Mouse (Mus musculus): ENCODE measurements around the gene Acaa1b. TPM values are rescaled to one million over a fixed set of nuclear protein-coding genes. Genes with fewer than 3 reads are reported as not detected.

Gene Acaa1b
- total RNA-seq, 1 experiment: 3.0 TPM

- no peak within 1 kb of the TSS for H3K9ac ChIP-seq (ENCODE audit: insufficient read depth, low read depth, low read length, poor library complexity, severe bottlenecking)
- no peak within 1 kb of the TSS for H3K4me3 ChIP-seq (ENCODE audit: insufficient read depth in 1 of 2, low read depth in 1 of 2, low read length in 2 of 2, poor library complexity in 1 of 2, severe bottlenecking in 1 of 2)
- no peaks in the 10 kb centered on the region for H3K9me3 ChIP-seq (ENCODE audit: control insufficient read depth, insufficient read depth, low read depth, low read length)
- TF ChIP-seq HCFC1 (IDR thresholded peaks at IDR 0.05; ENCODE audit: borderline replicate concordance, insufficient read depth, low read length) (no peak), ZNF384 (IDR thresholded peaks at IDR 0.05; ENCODE audit: low read depth, low read length) (no peak)
- H3K4me1 ChIP-seq (ENCODE audit: control insufficient read depth in 2 of 2, insufficient read depth in 2 of 2, low read length in 2 of 2, poor library complexity in 1 of 2): no peaks in the 10 kb centered on the region
- no peaks in the 10 kb centered on the region for H3K36me3 ChIP-seq (ENCODE audit: control insufficient read depth, insufficient read depth, low read length, poor library complexity, severe bottlenecking)
- DNase-seq (ENCODE audit: low read depth, low spot score): no peak
- in situ Hi-C loops (cut with MboI; ENCODE audit: low sequenced_read_pairs in 2 of 2, unreplicated experiment in 2 of 2): no loop called here
- H3K27ac ChIP-seq (ENCODE audit: insufficient read depth, low read depth, low read length, poor library complexity, severe bottlenecking): no peak within 1 kb of the TSS
Measured at GRCm38 (mm10) chr9:119158861-119159260, 2.0 kb upstream of the Acaa1b start, which contains the start of gene Gm47289. Gm47289 (plus strand) TSS chr9:119159161.

DNA sequence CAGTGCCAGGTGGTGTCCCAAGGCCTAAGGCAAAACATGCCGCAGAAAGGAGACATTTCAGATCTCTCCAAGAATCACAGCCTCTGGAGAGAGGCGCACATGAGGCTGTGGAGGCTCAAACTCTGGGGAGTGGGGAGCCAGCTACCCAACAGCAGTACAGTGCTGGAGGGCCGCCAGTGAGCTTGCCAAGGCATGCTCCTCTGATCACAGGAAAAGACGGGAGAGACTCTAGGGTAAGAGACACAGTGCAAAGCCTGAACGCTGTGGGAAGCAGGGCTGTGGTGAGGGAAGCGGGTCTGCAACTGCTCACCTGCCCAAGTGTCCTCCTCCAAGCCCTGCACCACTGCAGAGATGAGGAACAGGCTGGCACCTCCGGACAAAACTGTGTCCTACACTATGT is 1.1 kb downstream of the Acaa1b start:
- in situ Hi-C loops (cut with MboI; ENCODE audit: low sequenced_read_pairs in 2 of 2, unreplicated experiment in 2 of 2): no loop called here
- TF ChIP-seq CHD2 (IDR thresholded peaks at IDR 0.05; ENCODE audit: low read depth, low read length): no peak
- no peak for TF ChIP-seq ZC3H11A (IDR thresholded peaks at IDR 0.05; ENCODE audit: borderline replicate concordance, low read depth, low read length)
- TF ChIP-seq HCFC1 (IDR thresholded peaks at IDR 0.05; ENCODE audit: borderline replicate concordance, insufficient read depth, low read length): no peak
- no peak for TF ChIP-seq MAFK (IDR thresholded peaks at IDR 0.05; ENCODE audit: insufficient read depth, low read depth, low read length)
- H3K36me3 ChIP-seq (ENCODE audit: control insufficient read depth, insufficient read depth, low read length, poor library complexity, severe bottlenecking): no peaks in the 10 kb centered on the region
- H3K4me3 ChIP-seq (ENCODE audit: insufficient read depth in 1 of 2, low read depth in 1 of 2, low read length in 2 of 2, poor library complexity in 1 of 2, severe bottlenecking in 1 of 2): no peak overlapping the region
- DNase-seq (ENCODE audit: low read depth, low spot score): no peak
- H3K27ac ChIP-seq (ENCODE audit: insufficient read depth, low read depth, low read length, poor library complexity, severe bottlenecking): no peak overlapping the region
- H3K9ac ChIP-seq (ENCODE audit: insufficient read depth, low read depth, low read length, poor library complexity, severe bottlenecking): 0 out of 2 replicates have a peak overlapping the region, but pooled peaks have one; percentile 1
- H3K9me3 ChIP-seq (ENCODE audit: control insufficient read depth, insufficient read depth, low read depth, low read length): no peaks in the 10 kb centered on the region
- no peaks in the 10 kb centered on the region for H3K4me1 ChIP-seq (ENCODE audit: control insufficient read depth in 2 of 2, insufficient read depth in 2 of 2, low read length in 2 of 2, poor library complexity in 1 of 2)

DNA sequence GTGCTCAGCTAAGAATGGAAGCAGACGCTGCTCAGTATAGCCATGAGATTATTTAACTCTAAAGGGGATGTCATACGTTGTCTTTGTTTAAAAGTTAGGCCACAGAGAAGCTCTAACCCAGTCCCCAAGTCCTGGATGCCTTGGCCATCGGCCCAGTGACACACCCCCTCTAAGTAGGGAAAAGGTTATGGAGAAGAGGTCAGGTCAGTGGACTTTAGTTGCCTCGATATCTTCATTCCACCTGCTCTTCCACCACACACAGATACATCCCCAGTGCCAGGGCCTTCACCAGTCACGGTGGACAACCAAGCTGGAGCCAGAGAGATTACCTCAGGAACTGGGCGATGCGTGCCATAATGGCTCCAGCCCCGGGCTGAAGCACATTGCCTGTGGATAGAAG is 1.5 kb downstream of the Acaa1b start:
- in situ Hi-C loops (cut with MboI; ENCODE audit: low sequenced_read_pairs in 2 of 2, unreplicated experiment in 2 of 2): no loop called here
- Histone ChIP-seq H3K9me3 (ENCODE audit: control insufficient read depth, insufficient read depth, low read depth, low read length) (no peaks in the 10 kb centered on the region), H3K27ac (ENCODE audit: insufficient read depth, low read depth, low read length, poor library complexity, severe bottlenecking) (no peak overlapping the region), H3K4me3 (ENCODE audit: insufficient read depth in 1 of 2, low read depth in 1 of 2, low read length in 2 of 2, poor library complexity in 1 of 2, severe bottlenecking in 1 of 2) (no peak overlapping the region), H3K9ac (ENCODE audit: insufficient read depth, low read depth, low read length, poor library complexity, severe bottlenecking) (no peak overlapping the region), H3K36me3 (ENCODE audit: control insufficient read depth, insufficient read depth, low read length, poor library complexity, severe bottlenecking) (no peaks in the 10 kb centered on the region), H3K4me1 (ENCODE audit: control insufficient read depth in 2 of 2, insufficient read depth in 2 of 2, low read length in 2 of 2, poor library complexity in 1 of 2) (peaks cover 0 to 3% of the 10 kb centered on the region in 2 experiments; a peak in 1 of 4 replicates)
- TF ChIP-seq MAFK (IDR thresholded peaks at IDR 0.05; ENCODE audit: insufficient read depth, low read depth, low read length) (no peak), ZC3H11A (IDR thresholded peaks at IDR 0.05; ENCODE audit: borderline replicate concordance, low read depth, low read length) (no peak), HCFC1 (IDR thresholded peaks at IDR 0.05; ENCODE audit: borderline replicate concordance, insufficient read depth, low read length) (no peak), ZNF384 (IDR thresholded peaks at IDR 0.05; ENCODE audit: low read depth, low read length) (no peak), CHD2 (IDR thresholded peaks at IDR 0.05; ENCODE audit: low read depth, low read length) (no peak)
- no peak for DNase-seq (ENCODE audit: low read depth, low spot score)

- Histone ChIP-seq H3K27ac (ENCODE audit: insufficient read depth, low read depth, low read length, poor library complexity, severe bottlenecking) (no peak overlapping the region), H3K4me3 (ENCODE audit: insufficient read depth in 1 of 2, low read depth in 1 of 2, low read length in 2 of 2, poor library complexity in 1 of 2, severe bottlenecking in 1 of 2) (no peak overlapping the region), H3K9me3 (ENCODE audit: control insufficient read depth, insufficient read depth, low read depth, low read length) (no peaks in the 10 kb centered on the region), H3K36me3 (ENCODE audit: control insufficient read depth, insufficient read depth, low read length, poor library complexity, severe bottlenecking) (no peaks in the 10 kb centered on the region), H3K4me1 (ENCODE audit: control insufficient read depth in 2 of 2, insufficient read depth in 2 of 2, low read length in 2 of 2, poor library complexity in 1 of 2) (peaks cover 0 to 3% of the 10 kb centered on the region in 2 experiments; a peak in 1 of 4 replicates), H3K9ac (ENCODE audit: insufficient read depth, low read depth, low read length, poor library complexity, severe bottlenecking) (no peak overlapping the region)
- no peak for DNase-seq (ENCODE audit: low read depth, low spot score)
- in situ Hi-C loops (cut with MboI; ENCODE audit: low sequenced_read_pairs in 2 of 2, unreplicated experiment in 2 of 2): no loop called here
- TF ChIP-seq CHD2 (IDR thresholded peaks at IDR 0.05; ENCODE audit: low read depth, low read length) (no peak), HCFC1 (IDR thresholded peaks at IDR 0.05; ENCODE audit: borderline replicate concordance, insufficient read depth, low read length) (no peak)
Measured at GRCm38 (mm10) chr9:119151751-119152150, 5.1 kb downstream of the Acaa1b start.

- no peaks in the 10 kb centered on the region for H3K36me3 ChIP-seq (ENCODE audit: control insufficient read depth, insufficient read depth, low read length, poor library complexity, severe bottlenecking)
- in situ Hi-C loops (cut with MboI; ENCODE audit: low sequenced_read_pairs in 2 of 2, unreplicated experiment in 2 of 2): no loop called here
- no peak overlapping the region for H3K9ac ChIP-seq (ENCODE audit: insufficient read depth, low read depth, low read length, poor library complexity, severe bottlenecking)
- no peak overlapping the region for H3K27ac ChIP-seq (ENCODE audit: insufficient read depth, low read depth, low read length, poor library complexity, severe bottlenecking)
- DNase-seq (ENCODE audit: low read depth, low spot score): peak; percentile 62
- no peaks in the 10 kb centered on the region for H3K9me3 ChIP-seq (ENCODE audit: control insufficient read depth, insufficient read depth, low read depth, low read length)
- TF ChIP-seq ZC3H11A (IDR thresholded peaks at IDR 0.05; ENCODE audit: borderline replicate concordance, low read depth, low read length): no peak; the same call in 1 of the 2 replicates
- TF ChIP-seq HCFC1 (IDR thresholded peaks at IDR 0.05; ENCODE audit: borderline replicate concordance, insufficient read depth, low read length): no peak
- TF ChIP-seq ZNF384 (IDR thresholded peaks at IDR 0.05; ENCODE audit: low read depth, low read length): no peak
- TF ChIP-seq MAFK (IDR thresholded peaks at IDR 0.05; ENCODE audit: insufficient read depth, low read depth, low read length): no peak
- TF ChIP-seq CHD2 (IDR thresholded peaks at IDR 0.05; ENCODE audit: low read depth, low read length): no peak
- peaks cover 0 to 5% of the 10 kb centered on the region in 2 experiments; a peak in 1 of 4 replicates for H3K4me1 ChIP-seq (ENCODE audit: control insufficient read depth in 2 of 2, insufficient read depth in 2 of 2, low read length in 2 of 2, poor library complexity in 1 of 2)
- no peak overlapping the region for H3K4me3 ChIP-seq (ENCODE audit: insufficient read depth in 1 of 2, low read depth in 1 of 2, low read length in 2 of 2, poor library complexity in 1 of 2, severe bottlenecking in 1 of 2)
Measured at GRCm38 (mm10) chr9:119149601-119150000, 7.3 kb downstream of the Acaa1b start.

All from ES-E14 (cell line).